Mouse (Mus musculus) gastrocnemius, postnatal 10 days (tissue): ENCODE measurements around the gene 0610010K14Rik. TPM values are rescaled to one million over a fixed set of nuclear protein-coding genes. Genes with fewer than 3 reads are reported as not detected.

ENCODE experiments used
- DNase-seq: peaks from one replicate; pipeline ENCODE4 v3.0.0; 2021; ENCODE audit warnings: mixed read lengths
- total RNA-seq, 2 experiments: library from RNA; stranded (reverse); gene quantifications; 2 replicates each; pipeline ENCODE4 v1.2.3; 2021

0610010K14Rik gene
- total RNA-seq, 2 experiments from 2014 or later: 46.0 to 51.4 TPM

GRCm38 (mm10) chr11:70216103-70216502 is 21.6 kb downstream of the 0610010K14Rik start:
- DNase-seq: no peak

GRCm38 (mm10) chr11:70215301-70215700 is 22.4 kb downstream of the 0610010K14Rik start:
- no peak for DNase-seq

DNA sequence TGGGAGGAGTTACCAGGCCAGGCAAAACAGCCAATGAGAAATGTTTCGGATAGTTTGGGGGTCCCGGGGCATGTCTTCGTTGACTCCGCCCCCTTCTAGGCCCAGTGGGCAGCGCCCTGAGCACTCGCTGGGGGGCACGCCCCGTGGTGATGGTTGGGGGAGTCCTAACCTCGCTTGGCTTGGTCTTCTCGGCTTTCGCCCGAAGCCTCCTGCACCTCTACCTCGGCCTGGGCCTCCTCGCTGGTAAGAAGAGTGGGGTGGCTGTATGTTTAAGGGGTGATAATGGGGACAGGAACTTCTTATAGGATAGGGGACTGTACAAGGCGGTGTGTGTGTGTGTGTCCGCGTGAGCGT is 22.9 kb downstream of the 0610010K14Rik start:
- no peak for DNase-seq

- no peak for DNase-seq
Observed at GRCm38 (mm10) chr11:70214191-70214855, 23.4 kb downstream of the 0610010K14Rik start.

DNA sequence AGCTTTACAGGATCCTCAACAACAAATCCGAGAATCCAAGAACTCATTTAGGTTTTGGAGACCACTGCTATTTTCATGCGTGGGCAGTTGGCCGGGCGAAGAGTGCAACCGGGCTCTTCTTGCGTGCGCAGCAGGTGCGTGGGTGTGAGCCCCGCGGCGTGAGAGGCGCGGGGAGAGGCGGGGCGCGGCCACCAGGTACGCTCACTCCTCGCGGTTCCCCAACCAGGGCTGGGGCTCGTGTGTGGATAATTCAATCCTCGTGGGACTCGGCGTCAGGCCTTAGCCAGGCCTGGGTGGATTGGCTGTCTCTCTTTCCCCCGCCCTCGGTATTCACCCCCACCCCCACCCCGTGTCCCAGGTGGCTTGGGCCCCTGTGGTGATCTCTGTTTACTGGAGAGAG is 24.0 kb downstream of the 0610010K14Rik start:
- DNase-seq: no peak

GRCm38 (mm10) chr11:70212896-70213295 is 24.8 kb downstream of the 0610010K14Rik start:
- DNase-seq: peak; percentile 58

- no peak for DNase-seq
Observed at GRCm38 (mm10) chr11:70212423-70212822, 25.3 kb downstream of the 0610010K14Rik start, which contains the start of gene Slc16a11. Gene Slc16a11 (plus strand): TSS chr11:70212752.

DNA sequence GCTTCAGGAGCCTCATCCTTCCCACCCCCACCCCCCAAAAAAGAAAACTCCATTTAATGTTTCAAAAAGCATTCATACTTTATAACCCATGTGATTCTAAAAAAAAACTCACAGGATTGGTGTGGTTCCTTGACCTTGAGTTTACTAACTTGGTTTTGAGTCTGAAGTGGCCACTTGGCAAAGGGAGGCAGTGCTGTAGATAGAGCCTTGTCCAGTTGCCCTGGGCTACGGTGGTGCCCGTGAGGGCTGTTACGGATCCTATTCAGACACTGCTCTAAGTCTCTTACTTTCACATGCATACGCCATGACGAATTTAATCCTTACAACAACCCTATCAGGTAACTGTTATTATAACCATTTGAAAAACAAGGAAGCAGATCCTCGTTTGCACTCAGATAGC is 25.7 kb downstream of the 0610010K14Rik start:
- DNase-seq: no peak

DNA sequence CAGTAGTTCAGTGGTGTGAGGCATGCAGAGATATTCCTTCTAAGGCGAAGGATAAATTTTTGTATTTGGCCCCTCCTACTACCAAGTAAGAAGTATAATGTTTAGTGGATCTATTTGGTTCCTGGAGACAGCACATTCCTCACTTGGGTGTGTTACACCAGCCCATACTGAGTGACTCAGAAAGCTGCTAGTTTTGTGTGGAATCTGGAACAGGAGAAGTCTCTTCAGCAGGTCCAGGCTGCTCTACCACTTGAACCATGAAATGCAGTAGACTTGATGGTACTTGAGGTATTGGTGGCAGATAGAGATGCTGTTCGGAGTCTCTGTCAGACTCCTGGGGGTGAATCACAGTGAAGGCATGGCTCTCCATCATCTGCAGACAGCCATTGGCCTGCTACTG is 27.0 kb downstream of the 0610010K14Rik start:
- DNase-seq: no peak

DNA sequence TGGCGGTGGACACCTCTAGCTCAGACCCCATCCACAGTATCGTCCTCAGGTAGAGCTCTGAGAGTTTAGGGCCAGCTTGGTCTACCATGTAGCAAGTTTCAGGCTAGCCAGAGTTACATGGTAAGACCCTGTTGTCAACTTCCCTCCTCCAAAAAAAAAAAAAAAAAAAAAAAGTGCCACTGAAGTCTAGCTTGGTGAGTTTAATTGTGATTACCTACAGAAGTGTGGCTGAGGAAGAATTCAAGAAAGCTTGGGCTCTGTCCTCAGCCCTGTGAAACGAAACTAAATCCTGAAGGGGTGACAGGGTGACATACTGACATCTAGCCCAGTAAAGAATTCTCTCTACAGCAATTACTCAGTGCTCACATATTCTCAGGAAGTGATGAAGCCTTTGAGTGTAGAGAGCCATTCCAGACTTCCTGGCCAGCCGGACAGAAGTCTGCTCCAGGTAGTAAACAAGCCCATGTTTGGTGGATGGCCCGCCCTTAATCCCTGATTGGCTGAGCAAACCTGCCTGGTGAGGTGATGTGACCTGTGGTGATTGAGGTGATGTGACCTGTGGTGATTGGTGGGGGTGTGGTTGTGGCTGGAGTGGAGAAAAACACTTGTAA is 28.8 kb downstream of the 0610010K14Rik start:
- no peak for DNase-seq

- DNase-seq: no peak
Observed at GRCm38 (mm10) chr11:70207283-70207682, 30.4 kb downstream of the 0610010K14Rik start.

GRCm38 (mm10) chr11:70206801-70207200 is 30.9 kb downstream of the 0610010K14Rik start:
- DNase-seq: no peak

GRCm38 (mm10) chr11:70201691-70202090 is 36.0 kb downstream of the 0610010K14Rik start:
- DNase-seq: peak; percentile 90

- no peak for DNase-seq
Observed at GRCm38 (mm10) chr11:70200036-70200608, 37.6 kb downstream of the 0610010K14Rik start.

DNA sequence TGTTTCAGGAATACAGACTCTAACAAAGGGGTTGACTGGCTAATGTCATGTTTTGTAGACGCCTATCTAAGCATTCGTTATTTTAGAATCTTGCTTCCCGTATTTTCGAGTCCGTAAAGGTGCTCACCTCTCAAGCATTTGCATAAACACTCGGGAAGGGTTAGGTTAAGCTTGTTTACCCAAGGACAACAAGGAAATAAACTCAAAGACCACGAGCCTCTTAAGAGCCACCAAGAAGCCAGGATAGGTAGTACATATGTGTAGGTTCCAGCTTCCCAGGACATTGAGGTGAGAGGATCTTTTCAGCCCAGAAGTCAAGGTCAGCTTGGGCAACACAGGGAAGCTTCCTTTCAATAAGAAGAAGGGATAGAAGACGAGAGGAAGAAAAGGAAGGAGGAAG is 38.6 kb downstream of the 0610010K14Rik start:
- DNase-seq: no peak

DNA sequence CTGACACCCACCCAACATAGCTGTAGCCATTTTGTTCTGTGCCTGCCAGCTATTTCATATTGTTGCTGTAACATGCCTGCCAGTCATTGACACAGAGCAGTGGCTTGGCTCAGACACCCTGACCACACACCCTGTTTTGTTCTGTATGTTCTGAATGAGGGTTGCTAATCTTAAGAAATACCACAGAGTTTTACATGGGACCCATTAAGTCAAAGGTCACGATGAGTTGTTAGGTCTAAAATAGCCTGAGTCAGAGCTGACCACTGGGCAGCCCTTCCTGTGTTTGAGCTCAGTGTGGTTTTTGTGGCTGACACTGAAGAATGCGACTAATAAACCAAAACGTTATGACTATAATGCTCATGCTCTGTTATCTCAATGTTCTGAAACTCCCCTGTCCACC is 39.4 kb downstream of the 0610010K14Rik start:
- no peak for DNase-seq

- DNase-seq: no peak
Observed at GRCm38 (mm10) chr11:70193354-70194285, 44.1 kb downstream of the 0610010K14Rik start.

GRCm38 (mm10) chr11:70192157-70192556 is 45.6 kb downstream of the 0610010K14Rik start:
- DNase-seq: no peak

GRCm38 (mm10) chr11:70191188-70191587 is 46.5 kb downstream of the 0610010K14Rik start:
- DNase-seq: no peak

DNA sequence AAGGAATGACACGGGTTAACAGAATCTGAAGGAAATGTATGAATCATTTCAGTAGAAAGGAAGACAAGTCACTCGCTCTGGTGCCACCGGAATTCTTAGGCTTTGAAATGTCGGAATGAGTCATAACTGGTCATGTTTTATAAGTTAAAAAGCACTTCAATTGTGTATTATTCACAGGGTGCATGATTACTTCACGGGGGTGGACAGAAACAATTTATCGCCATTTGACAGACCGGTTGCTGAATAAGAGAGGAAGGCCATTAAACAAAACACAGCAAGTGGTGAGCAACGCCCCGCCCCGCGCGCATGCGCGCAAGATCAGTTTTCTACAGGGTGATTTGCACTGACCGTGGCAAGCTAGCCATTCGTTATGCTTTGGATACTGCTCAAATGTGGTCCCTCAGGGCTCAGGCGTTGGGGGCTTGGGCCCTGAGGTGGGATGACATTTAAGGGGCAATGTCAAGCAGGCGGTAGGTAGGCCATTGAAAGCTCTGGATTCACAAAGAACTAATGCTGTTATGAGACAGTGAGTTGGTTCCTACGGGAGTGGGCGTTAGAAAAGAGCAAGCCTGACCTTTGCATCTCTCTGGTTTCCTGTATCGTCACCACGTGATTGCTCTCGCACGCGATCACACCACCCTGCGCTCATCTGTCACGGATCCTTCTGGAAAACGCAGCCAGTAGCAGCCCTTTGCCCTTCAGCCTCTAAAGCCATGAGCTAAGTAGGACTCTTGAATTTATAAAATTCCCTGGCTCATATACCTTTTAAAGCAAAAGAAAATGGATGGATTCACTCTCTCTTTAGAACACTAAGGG is 48.2 kb downstream of the 0610010K14Rik start:
- DNase-seq: no peak
